8 mouse cellular contexts compared by ENCODE assay signal in genomic region chrX:95957461-95957860, GRCm38 (mm10). TPM values are rescaled to one million over a fixed set of nuclear protein-coding genes. Genes with fewer than 3 reads are reported as not detected.
A peak's percentile ranks its signal among the peaks of the same experiment; 100 is the strongest.
DNase-seq lines count a peak whose midpoint lies in the region; ATAC-seq lines count a peak whose summit lies in the region.
"Not testable (repeated sequence)": the region's sequence is repeated elsewhere in the genome, so short reads cannot be mapped to it uniquely, and the experiment has no call there.

No protein-coding gene starts in this region.

- not testable (repeated sequence) for H3K27ac ChIP-seq in heart, embryonic 13.5 days (replicated peaks); limb, embryonic 12.5 days; neural tube, embryonic 13.5 days (replicated peaks)

- not testable (repeated sequence) for H3K4me1 ChIP-seq in heart, embryonic 13.5 days; limb, embryonic 12.5 days (replicated peaks)
- peaks cover 11% of the 10 kb centered on the region; the same call in 1 of the 2 replicates for H3K4me1 ChIP-seq in neural tube, embryonic 13.5 days (replicated peaks)

- not testable (repeated sequence) for H3K9me3 ChIP-seq in heart, embryonic 13.5 days; limb, embryonic 12.5 days; neural tube, embryonic 13.5 days

- not testable (repeated sequence) for H3K36me3 ChIP-seq in heart, embryonic 13.5 days; limb, embryonic 12.5 days; neural tube, embryonic 13.5 days

- WGBS in heart, embryonic 13.5 days = 27% methylated on average over 11 of the region's 11 CpGs
- WGBS in limb, embryonic 12.5 days = 42% methylated on average over 11 of the region's 11 CpGs
- WGBS in neural tube, embryonic 13.5 days = 40% methylated on average over 11 of the region's 11 CpGs

- 0 out of 2 replicates have a peak, but pooled peaks have one; percentile 4 for ATAC-seq in erythroid progenitor cell, adult 5-6 weeks (replicated peaks; ENCODE audit: low FRiP score, poor library complexity, severe bottlenecking)
- ATAC-seq in heart, embryonic 13.5 days (ENCODE audit: extremely low read depth, insufficient number of reproducible peaks, low FRiP score, low TSS enrichment); limb, embryonic 12.5 days (ENCODE audit: insufficient number of reproducible peaks, insufficient read depth, low FRiP score, low TSS enrichment, low read depth): not testable (repeated sequence)
- peak; percentile 18 for ATAC-seq in inflammation-experienced regulatory T-cells, adult 6 months
- ATAC-seq in neural tube, embryonic 13.5 days (ENCODE audit: low read depth) = peak; percentile 32

- peak overlapping the region; percentile 67 for H3K4me3 ChIP-seq in heart, embryonic 13.5 days
- peak overlapping the region; percentile 52 for H3K4me3 ChIP-seq in limb, embryonic 12.5 days (replicated peaks)
- H3K4me3 ChIP-seq in neural tube, embryonic 13.5 days = peak overlapping the region; percentile 57

- not testable (repeated sequence) for H3K27me3 ChIP-seq in heart, embryonic 13.5 days (replicated peaks); limb, embryonic 12.5 days; neural tube, embryonic 13.5 days

- peak overlapping the region; percentile 65 for H3K4me2 ChIP-seq in heart, embryonic 13.5 days
- H3K4me2 ChIP-seq in limb, embryonic 12.5 days = peak overlapping the region; percentile 49
- H3K4me2 ChIP-seq in neural tube, embryonic 13.5 days = peak overlapping the region; percentile 52

- H3K9ac ChIP-seq in heart, embryonic 13.5 days = 0 out of 2 replicates have a peak overlapping the region, but pooled peaks have one; percentile 19
- H3K9ac ChIP-seq in limb, embryonic 12.5 days (replicated peaks) = not testable (repeated sequence)
- H3K9ac ChIP-seq in neural tube, embryonic 13.5 days = peak overlapping the region; percentile 45; the same call in 1 of the 2 replicates

- DNase-seq in CD4-positive, CD25-positive, alpha-beta regulatory T cell, adult 2 months (ENCODE audit: low read depth, low spot score) = peak; percentile 10
- peak; percentile 40 for DNase-seq in cerebellum, adult 9-10 months
- DNase-seq in lung, postnatal 10 days = peak; percentile 1

RNA-seq across cellular contexts. Expression of gene Las1l, which starts 0.7 kb away (rescaled TPM):
- 3.6 and 6.3 TPM in 2 replicates for total RNA-seq in erythroid progenitor cell, adult 5-6 weeks (2015; ENCODE audit: low replicate concordance)
- 2.7 and 3.0 TPM in 2 replicates for total RNA-seq in erythroid progenitor cell, adult 5-6 weeks (2017; ENCODE audit: low replicate concordance)
- polyA plus RNA-seq in heart, embryonic 13.5 days (2015; fragmentation: Nextera tagmentation; extraction: Ambion mirVana) = 51.5 and 51.9 TPM in 2 replicates
- 10 to 100 TPM; 35.5 to 75.7 (median 70.6) TPM for polyA plus RNA-seq in inflammation-experienced regulatory T-cells, adult 6 months (2017; shearing (Covaris generic))
- polyA plus RNA-seq in limb, embryonic 12.5 days (2016; fragmentation: Nextera tagmentation; extraction: Ambion mirVana) = 63.1 and 67.1 TPM in 2 replicates
- polyA plus RNA-seq in neural tube, embryonic 13.5 days (2015; fragmentation: Nextera tagmentation; extraction: Ambion mirVana) = 92.7 and 96.5 TPM in 2 replicates
